Mouse (Mus musculus): Measurements from ENCODE around the gene Hgd. TPM values are rescaled to one million over a fixed set of nuclear protein-coding genes. Genes with fewer than 3 reads are reported as not detected.

The Hgd gene
- polyA plus RNA-seq, 2 experiments: 0.20 TPM; not detected in 1

DNA sequence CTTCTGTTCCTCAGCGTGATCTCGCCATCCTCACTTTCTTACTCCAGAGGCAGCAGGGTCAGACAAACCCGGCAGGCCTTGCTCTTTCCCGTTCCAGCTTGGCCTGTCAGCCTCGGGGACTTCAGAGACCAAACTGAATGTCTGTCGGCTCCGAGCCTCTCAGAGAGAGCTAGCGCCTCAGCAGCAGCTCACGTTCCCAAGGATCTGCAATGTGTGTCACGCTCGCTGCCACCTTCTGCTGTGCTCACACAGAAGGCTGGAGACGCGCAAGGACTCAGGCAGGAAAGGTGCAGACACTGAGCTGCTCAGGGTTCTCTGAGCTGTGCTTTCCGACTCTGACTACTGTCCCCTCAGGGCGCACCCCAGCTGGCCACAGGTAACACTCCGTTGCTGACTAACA is 67.1 kb downstream of the Hgd start:
- H3K4me1 ChIP-seq (ENCODE audit: control insufficient read depth, insufficient read depth, low read length): no peaks in the 10 kb centered on the region
- DNase-seq (ENCODE audit: low spot score) (no peak), ATAC-seq (ENCODE audit: low FRiP score, low read depth) (no peak)
- WGBS: 89% methylated on average over 16 of the region's 16 CpGs
- H3K27me3 ChIP-seq (ENCODE audit: control insufficient read depth, insufficient read depth, low read length): no peaks in the 10 kb centered on the region
- no peak overlapping the region for H3K4me2 ChIP-seq (replicated peaks; ENCODE audit: low read depth, low read length, severe bottlenecking)
- no peak for TF ChIP-seq POLR2A (IDR thresholded peaks at IDR 0.05; ENCODE audit: borderline replicate concordance, extremely low read depth, insufficient read depth, insufficient read length)
- H3K36me3 ChIP-seq (ENCODE audit: control insufficient read depth, insufficient read depth, low read length): peaks cover 39% of the 10 kb centered on the region
- H3K4me3 ChIP-seq (replicated peaks; ENCODE audit: low read length): no peak overlapping the region
- H3K27ac ChIP-seq (replicated peaks; ENCODE audit: low read depth, low read length): no peak overlapping the region
- no peak overlapping the region for H3K9ac ChIP-seq (ENCODE audit: low read depth, low read length, severe bottlenecking)
- H3K9me3 ChIP-seq (ENCODE audit: control insufficient read depth, low read length): no peaks in the 10 kb centered on the region

GRCm38 (mm10) chr16:37647936-37648335 is 68.0 kb downstream of the Hgd start:
- Histone ChIP-seq H3K36me3 (ENCODE audit: control insufficient read depth, insufficient read depth, low read length) (peaks cover 39% of the 10 kb centered on the region), H3K27ac (replicated peaks; ENCODE audit: low read depth, low read length) (no peak overlapping the region), H3K4me2 (replicated peaks; ENCODE audit: low read depth, low read length, severe bottlenecking) (no peak overlapping the region), H3K9ac (ENCODE audit: low read depth, low read length, severe bottlenecking) (no peak overlapping the region), H3K9me3 (ENCODE audit: control insufficient read depth, low read length) (no peaks in the 10 kb centered on the region), H3K4me3 (replicated peaks; ENCODE audit: low read length) (no peak overlapping the region), H3K4me1 (ENCODE audit: control insufficient read depth, insufficient read depth, low read length) (0 out of 2 replicates have a peak, but pooled peaks cover under 1% of the 10 kb centered on the region), H3K27me3 (ENCODE audit: control insufficient read depth, insufficient read depth, low read length) (no peaks in the 10 kb centered on the region)
- 95% methylated on average over 8 of the region's 8 CpGs for WGBS
- TF ChIP-seq POLR2A (IDR thresholded peaks at IDR 0.05; ENCODE audit: borderline replicate concordance, extremely low read depth, insufficient read depth, insufficient read length): no peak
- ATAC-seq (ENCODE audit: low FRiP score, low read depth) (no peak), DNase-seq (ENCODE audit: low spot score) (no peak)

GRCm38 (mm10) chr16:37649068-37649467 is 69.1 kb downstream of the Hgd start:
- Histone ChIP-seq H3K4me2 (replicated peaks; ENCODE audit: low read depth, low read length, severe bottlenecking) (no peak overlapping the region), H3K36me3 (ENCODE audit: control insufficient read depth, insufficient read depth, low read length) (peaks cover 39% of the 10 kb centered on the region), H3K9me3 (ENCODE audit: control insufficient read depth, low read length) (no peaks in the 10 kb centered on the region), H3K4me1 (ENCODE audit: control insufficient read depth, insufficient read depth, low read length) (0 out of 2 replicates have a peak, but pooled peaks cover 3% of the 10 kb centered on the region), H3K4me3 (replicated peaks; ENCODE audit: low read length) (no peak overlapping the region), H3K27ac (replicated peaks; ENCODE audit: low read depth, low read length) (no peak overlapping the region), H3K9ac (ENCODE audit: low read depth, low read length, severe bottlenecking) (no peak overlapping the region), H3K27me3 (ENCODE audit: control insufficient read depth, insufficient read depth, low read length) (no peaks in the 10 kb centered on the region)
- TF ChIP-seq POLR2A (IDR thresholded peaks at IDR 0.05; ENCODE audit: borderline replicate concordance, extremely low read depth, insufficient read depth, insufficient read length): no peak
- no peak for DNase-seq (ENCODE audit: low spot score)
- no peak for ATAC-seq (ENCODE audit: low FRiP score, low read depth)
- WGBS: 87% methylated on average over 5 of the region's 5 CpGs

- no peaks in the 10 kb centered on the region for H3K27me3 ChIP-seq (ENCODE audit: control insufficient read depth, insufficient read depth, low read length)
- DNase-seq (ENCODE audit: low spot score) (no peak), ATAC-seq (ENCODE audit: low FRiP score, low read depth) (no peak)
- H3K9me3 ChIP-seq (ENCODE audit: control insufficient read depth, low read length): no peaks in the 10 kb centered on the region
- 88% methylated on average over 5 of the region's 5 CpGs for WGBS
- H3K9ac ChIP-seq (ENCODE audit: low read depth, low read length, severe bottlenecking): no peak overlapping the region
- no peak overlapping the region for H3K4me3 ChIP-seq (replicated peaks; ENCODE audit: low read length)
- peaks cover 26% of the 10 kb centered on the region for H3K36me3 ChIP-seq (ENCODE audit: control insufficient read depth, insufficient read depth, low read length)
- no peak overlapping the region for H3K27ac ChIP-seq (replicated peaks; ENCODE audit: low read depth, low read length)
- TF ChIP-seq POLR2A (IDR thresholded peaks at IDR 0.05; ENCODE audit: borderline replicate concordance, extremely low read depth, insufficient read depth, insufficient read length): no peak
- H3K4me1 ChIP-seq (ENCODE audit: control insufficient read depth, insufficient read depth, low read length): 0 out of 2 replicates have a peak, but pooled peaks cover 3% of the 10 kb centered on the region
- no peak overlapping the region for H3K4me2 ChIP-seq (replicated peaks; ENCODE audit: low read depth, low read length, severe bottlenecking)
Observed at GRCm38 (mm10) chr16:37651467-37651866, 71.5 kb downstream of the Hgd start.

GRCm38 (mm10) chr16:37652654-37653053 is 72.7 kb downstream of the Hgd start:
- Histone ChIP-seq H3K36me3 (ENCODE audit: control insufficient read depth, insufficient read depth, low read length) (peaks cover 17% of the 10 kb centered on the region), H3K9me3 (ENCODE audit: control insufficient read depth, low read length) (no peaks in the 10 kb centered on the region), H3K4me1 (ENCODE audit: control insufficient read depth, insufficient read depth, low read length) (0 out of 2 replicates have a peak, but pooled peaks cover 3% of the 10 kb centered on the region), H3K4me3 (replicated peaks; ENCODE audit: low read length) (no peak overlapping the region), H3K27me3 (ENCODE audit: control insufficient read depth, insufficient read depth, low read length) (no peaks in the 10 kb centered on the region), H3K4me2 (replicated peaks; ENCODE audit: low read depth, low read length, severe bottlenecking) (peak overlapping the region; percentile 50), H3K27ac (replicated peaks; ENCODE audit: low read depth, low read length) (no peak overlapping the region), H3K9ac (ENCODE audit: low read depth, low read length, severe bottlenecking) (no peak overlapping the region)
- TF ChIP-seq POLR2A (IDR thresholded peaks at IDR 0.05; ENCODE audit: borderline replicate concordance, extremely low read depth, insufficient read depth, insufficient read length): no peak
- DNase-seq (ENCODE audit: low spot score) (no peak), ATAC-seq (ENCODE audit: low FRiP score, low read depth) (no peak)
- WGBS: 86% methylated on average over 5 of the region's 5 CpGs

DNA sequence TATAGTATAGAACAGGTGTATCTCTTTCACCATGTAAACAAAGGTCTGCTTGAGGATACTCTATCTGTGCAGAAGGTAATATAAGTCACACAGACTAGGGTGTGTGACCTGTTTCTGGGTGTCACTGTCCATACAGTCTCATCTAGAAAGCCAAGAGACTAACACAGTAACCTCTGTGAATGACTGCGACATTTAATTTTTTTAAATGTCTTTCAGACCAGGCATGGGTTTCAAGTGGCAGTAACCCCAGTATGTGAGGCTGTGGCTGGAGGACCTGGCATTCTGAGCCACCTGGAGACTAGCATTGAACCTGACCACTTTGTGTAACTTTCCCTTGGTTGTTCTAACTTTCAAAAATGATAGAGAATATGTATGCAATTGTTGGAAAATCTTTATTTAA is 73.1 kb downstream of the Hgd start:
- TF ChIP-seq POLR2A (IDR thresholded peaks at IDR 0.05; ENCODE audit: borderline replicate concordance, extremely low read depth, insufficient read depth, insufficient read length): no peak
- H3K4me1 ChIP-seq (ENCODE audit: control insufficient read depth, insufficient read depth, low read length): 0 out of 2 replicates have a peak, but pooled peaks cover 3% of the 10 kb centered on the region
- ATAC-seq (ENCODE audit: low FRiP score, low read depth) (no peak), DNase-seq (ENCODE audit: low spot score) (no peak)
- H3K27ac ChIP-seq (replicated peaks; ENCODE audit: low read depth, low read length): no peak overlapping the region
- no peaks in the 10 kb centered on the region for H3K9me3 ChIP-seq (ENCODE audit: control insufficient read depth, low read length)
- H3K9ac ChIP-seq (ENCODE audit: low read depth, low read length, severe bottlenecking): no peak overlapping the region; the same call in 1 of the 2 replicates
- no peaks in the 10 kb centered on the region for H3K27me3 ChIP-seq (ENCODE audit: control insufficient read depth, insufficient read depth, low read length)
- H3K4me3 ChIP-seq (replicated peaks; ENCODE audit: low read length): peak overlapping the region; percentile 54
- peak overlapping the region; percentile 50 for H3K4me2 ChIP-seq (replicated peaks; ENCODE audit: low read depth, low read length, severe bottlenecking)
- peaks cover 14% of the 10 kb centered on the region for H3K36me3 ChIP-seq (ENCODE audit: control insufficient read depth, insufficient read depth, low read length)
- 76% methylated on average over 1 of the region's 1 CpGs for WGBS

Measured in limb, embryonic 14.5 days (tissue).